Mouse (Mus musculus) heart, embryonic 15.5 days (tissue): ENCODE data around the gene Gatd1. TPM values are rescaled to one million over a fixed set of nuclear protein-coding genes. Genes with fewer than 3 reads are reported as not detected.

Source experiments
- ATAC-seq: fragments of 200-750 bp; cut with Nextera tagmentation; replicated peaks from 2 replicates; pipeline ENCODE4 v1.8.0; 2017; ENCODE audit warnings: low read depth, moderate TSS enrichment; ENCODE audit not compliant: insufficient number of reproducible peaks, insufficient read depth, low FRiP score
- H3K27ac ChIP-seq: fragments of 300-500 bp; sonication (generic); 2 replicates; pipeline ENCODE4 v1.5.1; 2015; ENCODE audit warnings: mild to moderate bottlenecking, inconsistent platforms
- H3K27me3 ChIP-seq: fragments of 300-500 bp; sonication (generic); 2 replicates; pipeline ENCODE4 v1.6.1; 2015; ENCODE audit warnings: inconsistent platforms
- H3K36me3 ChIP-seq: fragments of 300-500 bp; sonication (generic); 2 replicates; pipeline ENCODE4 v1.6.1; 2015; ENCODE audit warnings: mild to moderate bottlenecking, inconsistent platforms
- H3K4me1 ChIP-seq: fragments of 300-500 bp; sonication (generic); replicated peaks from 2 replicates; pipeline ENCODE4 v1.6.1; 2015; ENCODE audit warnings: inconsistent platforms
- H3K4me2 ChIP-seq: fragments of 300-500 bp; sonication (generic); 2 replicates; pipeline ENCODE4 v1.6.1; 2015; ENCODE audit warnings: inconsistent platforms, mild to moderate bottlenecking, moderate library complexity
- H3K4me3 ChIP-seq: fragments of 300-500 bp; sonication (generic); 2 replicates; pipeline ENCODE4 v1.5.1; 2015; ENCODE audit warnings: mild to moderate bottlenecking, inconsistent platforms
- H3K9ac ChIP-seq: fragments of 300-500 bp; sonication (generic); 2 replicates; pipeline ENCODE4 v1.6.1; 2015; ENCODE audit warnings: mild to moderate bottlenecking, inconsistent platforms
- H3K9me3 ChIP-seq: fragments of 300-500 bp; sonication (generic); replicated peaks from 2 replicates; pipeline ENCODE4 v1.6.1; 2016; ENCODE audit warnings: inconsistent platforms
- WGBS: fragments of 180-500 bp; shearing (Covaris S2); methylation state at CpG from one replicate; pipeline ENCODE4 v1.1.7; 2015; ENCODE audit warnings: mixed read lengths; 5-methylcytosine and 5-hydroxymethylcytosine counted together
- polyA plus RNA-seq: library from polyadenylated mRNA; unstranded; fragments of >200 nt; fragmentation: Nextera tagmentation; extraction: Ambion mirVana; gene quantifications from 2 replicates; pipeline ENCODE4 v1.2.1, GENCODE M21; 2015

The Gatd1 gene
- polyA plus RNA-seq, 1 experiment from 2014 or later, result 25.5 TPM

GRCm38 (mm10) chr7:141395348-141395747 is 18.6 kb downstream of the Gatd1 start:
- Histone ChIP-seq H3K4me3 (no peak overlapping the region), H3K36me3 (peaks cover 38% of the 10 kb centered on the region), H3K9ac (no peak overlapping the region), H3K27ac (no peak overlapping the region), H3K4me2 (no peak overlapping the region), H3K27me3 (no peaks in the 10 kb centered on the region), H3K9me3 (no peaks in the 10 kb centered on the region), H3K4me1 (peaks cover 12% of the 10 kb centered on the region)
- 76% methylated on average over 1 of the region's 1 CpGs for WGBS
- no peak for ATAC-seq

- H3K4me1 ChIP-seq, result peaks cover 12% of the 10 kb centered on the region
- ATAC-seq, result no peak
- no peak overlapping the region for H3K4me3 ChIP-seq
- H3K27ac ChIP-seq, result no peak overlapping the region
- no peak overlapping the region for H3K4me2 ChIP-seq
- H3K9me3 ChIP-seq, result no peaks in the 10 kb centered on the region
- no peak overlapping the region for H3K9ac ChIP-seq
- H3K27me3 ChIP-seq, result no peaks in the 10 kb centered on the region
- 21% methylated on average over 6 of the region's 6 CpGs for WGBS
- H3K36me3 ChIP-seq, result peaks cover 33% of the 10 kb centered on the region
These were observed 19.2 kb downstream of the Gatd1 start for GRCm38 (mm10) chr7:141394771-141395170.

GRCm38 (mm10) chr7:141394158-141394557 is 19.8 kb downstream of the Gatd1 start:
- no peaks in the 10 kb centered on the region for H3K27me3 ChIP-seq
- H3K36me3 ChIP-seq, result peaks cover 27% of the 10 kb centered on the region
- peaks cover 12% of the 10 kb centered on the region for H3K4me1 ChIP-seq
- ATAC-seq, result no peak
- no peak overlapping the region for H3K9ac ChIP-seq
- no peak overlapping the region for H3K4me2 ChIP-seq
- WGBS, result 76% methylated on average over 7 of the region's 7 CpGs
- H3K4me3 ChIP-seq, result no peak overlapping the region
- no peaks in the 10 kb centered on the region for H3K9me3 ChIP-seq
- no peak overlapping the region for H3K27ac ChIP-seq

- H3K27me3 ChIP-seq, result no peaks in the 10 kb centered on the region
- WGBS, result 23% methylated on average over 9 of the region's 9 CpGs
- peak overlapping the region; percentile 69 for H3K4me3 ChIP-seq
- peak overlapping the region; percentile 59 for H3K9ac ChIP-seq
- peaks cover 12% of the 10 kb centered on the region for H3K4me1 ChIP-seq
- no peaks in the 10 kb centered on the region for H3K9me3 ChIP-seq
- ATAC-seq, result no peak; the same call in 1 of the 2 replicates
- H3K4me2 ChIP-seq, result peak overlapping the region; percentile 82
- peaks cover 13% of the 10 kb centered on the region for H3K36me3 ChIP-seq
- peak overlapping the region; percentile 50 for H3K27ac ChIP-seq
These were observed 21.2 kb downstream of the Gatd1 start for GRCm38 (mm10) chr7:141392552-141393222.

GRCm38 (mm10) chr7:141391625-141392551 is 22.0 kb downstream of the Gatd1 start, which contains the start of gene Taldo1:
Gene Taldo1 (plus strand): TSS chr7:141392199.
- Histone ChIP-seq H3K4me1 (peaks cover 12% of the 10 kb centered on the region), H3K9ac (peak within 1 kb of the TSS; percentile 60), H3K4me2 (peak within 1 kb of the TSS; percentile 82), H3K9me3 (no peaks in the 10 kb centered on the region), H3K27me3 (no peaks in the 10 kb centered on the region), H3K36me3 (peaks cover 12% of the 10 kb centered on the region), H3K27ac (peak within 1 kb of the TSS; percentile 61), H3K4me3 (peak within 1 kb of the TSS; percentile 69)
- ATAC-seq, result peak; percentile 94
- WGBS, result under 1% methylated on average over 57 of the region's 57 CpGs

GRCm38 (mm10) chr7:141390326-141391259 is 23.3 kb downstream of the Gatd1 start:
- Histone ChIP-seq H3K27ac (no peak overlapping the region), H3K4me1 (peaks cover 12% of the 10 kb centered on the region), H3K27me3 (no peaks in the 10 kb centered on the region), H3K9ac (no peak overlapping the region), H3K9me3 (no peaks in the 10 kb centered on the region), H3K36me3 (no peaks in the 10 kb centered on the region), H3K4me2 (no peak overlapping the region), H3K4me3 (no peak overlapping the region)
- WGBS, result 52% methylated on average over 9 of the region's 9 CpGs
- ATAC-seq, result no peak

GRCm38 (mm10) chr7:141388487-141389109 is 25.3 kb downstream of the Gatd1 start:
- H3K36me3 ChIP-seq, result no peaks in the 10 kb centered on the region
- no peak overlapping the region for H3K9ac ChIP-seq
- no peak for ATAC-seq
- H3K27me3 ChIP-seq, result no peaks in the 10 kb centered on the region
- no peak overlapping the region for H3K27ac ChIP-seq
- H3K4me3 ChIP-seq, result no peak overlapping the region
- no peaks in the 10 kb centered on the region for H3K9me3 ChIP-seq
- WGBS, result 45% methylated on average over 3 of the region's 3 CpGs
- H3K4me1 ChIP-seq, result peaks cover 12% of the 10 kb centered on the region
- no peak overlapping the region for H3K4me2 ChIP-seq

- Histone ChIP-seq H3K9me3 (no peaks in the 10 kb centered on the region), H3K27me3 (no peaks in the 10 kb centered on the region), H3K4me2 (no peak overlapping the region), H3K4me3 (no peak overlapping the region), H3K36me3 (no peaks in the 10 kb centered on the region), H3K4me1 (peaks cover 9% of the 10 kb centered on the region), H3K27ac (no peak overlapping the region), H3K9ac (no peak overlapping the region)
- 41% methylated on average over 2 of the region's 2 CpGs for WGBS
- ATAC-seq, result no peak
These were observed 26.0 kb downstream of the Gatd1 start for GRCm38 (mm10) chr7:141387807-141388486.

GRCm38 (mm10) chr7:141381068-141381835 is 32.7 kb downstream of the Gatd1 start:
- no peak overlapping the region for H3K27ac ChIP-seq
- no peak overlapping the region for H3K4me2 ChIP-seq
- no peaks in the 10 kb centered on the region for H3K9me3 ChIP-seq
- ATAC-seq, result no peak
- no peaks in the 10 kb centered on the region for H3K36me3 ChIP-seq
- H3K4me3 ChIP-seq, result no peak overlapping the region
- no peak overlapping the region for H3K9ac ChIP-seq
- no peaks in the 10 kb centered on the region for H3K27me3 ChIP-seq
- 75% methylated on average over 4 of the region's 4 CpGs for WGBS
- H3K4me1 ChIP-seq, result no peaks in the 10 kb centered on the region

- 64% methylated on average over 4 of the region's 4 CpGs for WGBS
- ATAC-seq, result no peak
- Histone ChIP-seq H3K9me3 (no peaks in the 10 kb centered on the region), H3K9ac (no peak overlapping the region), H3K4me2 (no peak overlapping the region), H3K27me3 (no peaks in the 10 kb centered on the region), H3K36me3 (no peaks in the 10 kb centered on the region), H3K4me3 (no peak overlapping the region), H3K27ac (no peak overlapping the region), H3K4me1 (no peaks in the 10 kb centered on the region)
These were observed 34.4 kb downstream of the Gatd1 start for GRCm38 (mm10) chr7:141379584-141379983.
